Comparison of ENCODE assay signal across 8 mouse cellular contexts in the genomic region with DNA sequence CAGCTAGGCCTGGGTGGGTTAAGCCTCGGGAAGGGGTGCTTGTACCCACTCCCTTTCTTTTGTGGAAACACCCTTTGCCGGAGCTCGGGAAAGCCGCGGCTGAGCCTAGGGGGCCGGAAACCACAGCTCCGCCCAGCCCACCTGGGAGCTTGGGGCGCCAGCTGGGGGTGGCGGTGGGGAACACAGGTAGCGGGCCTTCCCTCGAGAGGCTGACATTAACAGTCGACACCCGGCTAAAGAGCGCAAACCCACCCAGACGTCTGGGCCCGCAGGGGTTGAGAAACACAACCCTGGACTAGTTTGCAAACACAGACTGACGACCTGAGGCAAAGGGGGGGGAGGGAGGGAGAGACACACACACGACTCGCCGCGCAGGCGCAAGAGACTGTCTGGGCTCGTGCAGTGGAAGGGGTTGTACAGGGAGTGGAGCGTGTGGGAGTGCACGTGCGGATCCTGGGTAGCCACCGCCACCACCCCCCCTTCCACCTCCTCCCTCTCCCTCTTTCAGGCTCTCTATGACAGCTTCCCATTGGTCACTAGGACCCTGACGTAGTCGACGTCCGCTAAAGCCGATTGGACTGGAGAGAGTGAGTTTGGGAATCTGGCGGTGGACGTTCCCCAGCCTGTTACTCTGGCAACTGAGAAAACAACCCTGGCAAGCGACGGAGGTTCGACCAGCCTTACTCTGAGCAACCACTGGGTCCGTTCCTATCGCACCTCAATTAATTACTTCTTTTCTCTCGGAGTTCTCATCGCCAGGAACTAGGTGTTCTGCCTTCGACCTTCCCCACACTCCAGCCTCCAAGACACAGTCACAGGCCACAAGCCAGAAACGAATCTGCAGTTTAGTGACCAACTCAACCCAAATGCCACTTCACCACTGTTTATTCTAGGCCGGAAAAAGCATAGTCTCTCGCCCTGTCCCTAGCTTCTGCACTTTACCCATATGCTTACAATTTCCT. TPM values are rescaled to one million over a fixed set of nuclear protein-coding genes. Genes with fewer than 3 reads are reported as not detected.
DNase-seq lines count a peak whose midpoint lies in the region; ATAC-seq lines count a peak whose summit lies in the region.

No protein-coding gene starts in this region.

- ATAC-seq in hindbrain, embryonic 14.5 days (ENCODE audit: low FRiP score) = peak; percentile 93

- peaks cover 30% of the 10 kb centered on the region for H3K27me3 ChIP-seq in hindbrain, embryonic 14.5 days (ENCODE audit: control insufficient read depth, insufficient read depth, low read length)

- peak overlapping the region; percentile 65 for H3K4me3 ChIP-seq in hindbrain, embryonic 14.5 days (replicated peaks; ENCODE audit: low read length)

- H3K36me3 ChIP-seq in hindbrain, embryonic 14.5 days (replicated peaks; ENCODE audit: control insufficient read depth, insufficient read depth) = no peaks in the 10 kb centered on the region

- peaks cover 43% of the 10 kb centered on the region for H3K4me1 ChIP-seq in hindbrain, embryonic 14.5 days (replicated peaks; ENCODE audit: control insufficient read depth, insufficient read depth, low read length)

- H3K4me2 ChIP-seq in hindbrain, embryonic 14.5 days (replicated peaks) = peak overlapping the region; percentile 99

- H3K9me3 ChIP-seq in hindbrain, embryonic 14.5 days (ENCODE audit: control insufficient read depth, low read length) = no peaks in the 10 kb centered on the region

- WGBS in hindbrain, embryonic 14.5 days = under 1% methylated on average over 44 of the region's 45 CpGs

- H3K9ac ChIP-seq in hindbrain, embryonic 14.5 days = peak overlapping the region; percentile 99

- H3K27ac ChIP-seq in hindbrain, embryonic 14.5 days = peak overlapping the region; percentile 100

- DNase-seq in R1 (ENCODE audit: low read depth, low spot score) = peak; percentile 100
- DNase-seq in cerebellum, postnatal 36 days = peak; percentile 92 to 94
- peak; percentile 68 to 84 for DNase-seq in frontal cortex, postnatal 25 days (ENCODE audit: low spot score in 2 of 2)
- peak; percentile 94 for DNase-seq in hindbrain, embryonic 14.5 days (ENCODE audit: low spot score)
- peak; percentile 65 to 72 for DNase-seq in layer of hippocampus, postnatal 25 days (ENCODE audit: extremely low spot score in 1 of 2, low spot score in 1 of 2)
- peak; percentile 97 for DNase-seq in lung, postnatal 25 days (ENCODE audit: low spot score)
- peak; percentile 93 for DNase-seq in retina, adult 2 months (ENCODE audit: low read depth, low spot score)
- peak; percentile 91 to 93 for DNase-seq in thymus, postnatal 36 days

RNA-seq across cellular contexts. Expression of a gene that starts 5.3 kb away (rescaled TPM):
- polyA plus RNA-seq in hindbrain, embryonic 14.5 days (2014; fragmentation: Nextera tagmentation; extraction: Ambion mirVana) = 26.8 and 33.0 TPM in 2 replicates
- 10 to 100 TPM; 28.5 to 41.2 TPM for total RNA-seq in layer of hippocampus, postnatal 25 days (2021)

RNA-seq across cellular contexts. Expression of a gene that starts 20.7 kb away (rescaled TPM):
- polyA plus RNA-seq in hindbrain, embryonic 14.5 days (2014; fragmentation: Nextera tagmentation; extraction: Ambion mirVana) = 5.4 and 7.7 TPM in 2 replicates
- 1 to 10 TPM; 2.5 TPM for total RNA-seq in layer of hippocampus, postnatal 25 days (2021)

RNA-seq across cellular contexts. Expression of a gene that starts 23.3 kb away (rescaled TPM):
- 23.9 and 26.7 TPM in 2 replicates for polyA plus RNA-seq in hindbrain, embryonic 14.5 days (2014; fragmentation: Nextera tagmentation; extraction: Ambion mirVana)
- total RNA-seq in layer of hippocampus, postnatal 25 days (2021) = 10 to 100 TPM; 40.8 to 43.6 TPM

RNA-seq across cellular contexts. Expression of a gene that starts 23.5 kb away (rescaled TPM):
- 117 and 130 TPM in 2 replicates for polyA plus RNA-seq in hindbrain, embryonic 14.5 days (2014; fragmentation: Nextera tagmentation; extraction: Ambion mirVana)
- 100 to 1,000 TPM; 100 to 116 TPM for total RNA-seq in layer of hippocampus, postnatal 25 days (2021)

RNA-seq across cellular contexts. Expression of a gene that starts 49.6 kb away (rescaled TPM):
- polyA plus RNA-seq in hindbrain, embryonic 14.5 days (2014; fragmentation: Nextera tagmentation; extraction: Ambion mirVana) = 67.5 and 76.6 TPM in 2 replicates
- total RNA-seq in layer of hippocampus, postnatal 25 days (2021) = 100 to 1,000 TPM; 504 to 538 TPM

Comparison
In these comparisons a context has a peak if more than half of its experiments do, and no peak if none do; other contexts are left out.
1. Peak in every context shown above with its lines: DNase-seq, ATAC-seq, H3K4me3 ChIP-seq and H3K27ac ChIP-seq.